Mouse (Mus musculus): ENCODE data around the gene Itga7.

GRCm38 (mm10) chr10:128923013-128923691 is 10.5 kb upstream of the Itga7 start:
- TF ChIP-seq CTCF (IDR thresholded peaks at IDR 0.05; ENCODE audit: low read depth), result peak; percentile 54
- peak; percentile 53; the same call in 1 of the 2 replicates for TF ChIP-seq EP300 (IDR thresholded peaks at IDR 0.05; ENCODE audit: low read depth)
